Mouse (Mus musculus): ENCODE results near the gene Wfdc12. TPM values are rescaled to one million over a fixed set of nuclear protein-coding genes. Genes with fewer than 3 reads are reported as not detected.
A peak's percentile ranks its signal among the peaks of the same experiment; 100 is the strongest.
"Not testable (repeated sequence)": the region's sequence is repeated elsewhere in the genome, so short reads cannot be mapped to it uniquely, and the experiment has no call there.

The Wfdc12 gene
- polyA plus RNA-seq, 1 experiment from 2014 or later, result not detected

- H3K9me3 ChIP-seq (replicated peaks; ENCODE audit: control insufficient read depth, low read length); H3K27ac ChIP-seq (ENCODE audit: low read depth, low read length); H3K9ac ChIP-seq (ENCODE audit: low read length); H3K4me1 ChIP-seq (ENCODE audit: control insufficient read depth, insufficient read depth, low read length); H3K27me3 ChIP-seq (replicated peaks; ENCODE audit: control insufficient read depth, insufficient read depth, low read length); H3K36me3 ChIP-seq (ENCODE audit: control insufficient read depth, insufficient read depth, low read length); DNase-seq (ENCODE audit: low spot score); H3K4me3 ChIP-seq (ENCODE audit: low read depth, low read length); ATAC-seq; H3K4me2 ChIP-seq (ENCODE audit: low read length): not testable (repeated sequence)
- 91% methylated on average over 10 of the region's 10 CpGs for WGBS
Measured at GRCm38 (mm10) chr2:164206011-164206410, 15.6 kb upstream of the Wfdc12 start.

GRCm38 (mm10) chr2:164199626-164200327, 9.4 kb upstream of the Wfdc12 start, which contains the start of gene Wfdc15a:
TSS of gene Wfdc15a (minus strand) at chr2:164200130.
- WGBS, result 81% methylated on average over 20 of the region's 20 CpGs
- Histone ChIP-seq H3K36me3 (ENCODE audit: control insufficient read depth, insufficient read depth, low read length) (no peaks in the 10 kb centered on the region), H3K4me1 (ENCODE audit: control insufficient read depth, insufficient read depth, low read length) (no peaks in the 10 kb centered on the region), H3K27ac (ENCODE audit: low read depth, low read length) (no peak within 1 kb of the TSS), H3K9me3 (replicated peaks; ENCODE audit: control insufficient read depth, low read length) (no peaks in the 10 kb centered on the region), H3K9ac (ENCODE audit: low read length) (no peak within 1 kb of the TSS), H3K4me3 (ENCODE audit: low read depth, low read length) (no peak within 1 kb of the TSS), H3K4me2 (ENCODE audit: low read length) (no peak within 1 kb of the TSS), H3K27me3 (replicated peaks; ENCODE audit: control insufficient read depth, insufficient read depth, low read length) (no peaks in the 10 kb centered on the region)
- DNase-seq (ENCODE audit: low spot score), result no peak
- ATAC-seq, result no peak

GRCm38 (mm10) chr2:164196700-164196990, 6.2 kb upstream of the Wfdc12 start:
- no peak overlapping the region for H3K27ac ChIP-seq (ENCODE audit: low read depth, low read length)
- ATAC-seq, result no peak
- DNase-seq (ENCODE audit: low spot score), result no peak
- no peak overlapping the region for H3K4me2 ChIP-seq (ENCODE audit: low read length)
- 91% methylated on average over 5 of the region's 5 CpGs for WGBS
- no peak overlapping the region for H3K4me3 ChIP-seq (ENCODE audit: low read depth, low read length)
- H3K9me3 ChIP-seq (replicated peaks; ENCODE audit: control insufficient read depth, low read length), result no peaks in the 10 kb centered on the region
- H3K9ac ChIP-seq (ENCODE audit: low read length), result no peak overlapping the region
- H3K27me3 ChIP-seq (replicated peaks; ENCODE audit: control insufficient read depth, insufficient read depth, low read length), result no peaks in the 10 kb centered on the region
- H3K4me1 ChIP-seq (ENCODE audit: control insufficient read depth, insufficient read depth, low read length), result no peaks in the 10 kb centered on the region
- H3K36me3 ChIP-seq (ENCODE audit: control insufficient read depth, insufficient read depth, low read length), result no peaks in the 10 kb centered on the region

- WGBS, result 89% methylated on average over 5 of the region's 5 CpGs
- no peak for ATAC-seq
- no peaks in the 10 kb centered on the region for H3K9me3 ChIP-seq (replicated peaks; ENCODE audit: control insufficient read depth, low read length)
Measured at GRCm38 (mm10) chr2:164195971-164196699, 5.7 kb upstream of the Wfdc12 start.

GRCm38 (mm10) chr2:164194959-164195630, 4.7 kb upstream of the Wfdc12 start:
- no peaks in the 10 kb centered on the region for H3K36me3 ChIP-seq (ENCODE audit: control insufficient read depth, insufficient read depth, low read length)
- WGBS, result 80% methylated on average over 5 of the region's 5 CpGs
- no peak overlapping the region for H3K4me3 ChIP-seq (ENCODE audit: low read depth, low read length)

More at GRCm38 (mm10) chr2:164195971-164196699, 5.7 kb upstream of the Wfdc12 start:
- Histone ChIP-seq H3K36me3 (ENCODE audit: control insufficient read depth, insufficient read depth, low read length) (no peaks in the 10 kb centered on the region), H3K4me2 (ENCODE audit: low read length) (no peak overlapping the region), H3K4me3 (ENCODE audit: low read depth, low read length) (no peak overlapping the region), H3K4me1 (ENCODE audit: control insufficient read depth, insufficient read depth, low read length) (no peaks in the 10 kb centered on the region), H3K27me3 (replicated peaks; ENCODE audit: control insufficient read depth, insufficient read depth, low read length) (no peaks in the 10 kb centered on the region), H3K9ac (ENCODE audit: low read length) (no peak overlapping the region), H3K27ac (ENCODE audit: low read depth, low read length) (no peak overlapping the region)
- no peak for DNase-seq (ENCODE audit: low spot score)

GRCm38 (mm10) chr2:164192279-164192678, 1.9 kb upstream of the Wfdc12 start:
- no peak overlapping the region for H3K4me2 ChIP-seq (ENCODE audit: low read length)
- no peaks in the 10 kb centered on the region for H3K27me3 ChIP-seq (replicated peaks; ENCODE audit: control insufficient read depth, insufficient read depth, low read length)
- H3K36me3 ChIP-seq (ENCODE audit: control insufficient read depth, insufficient read depth, low read length), result no peaks in the 10 kb centered on the region
- H3K9me3 ChIP-seq (replicated peaks; ENCODE audit: control insufficient read depth, low read length), result no peaks in the 10 kb centered on the region
- no peak overlapping the region for H3K9ac ChIP-seq (ENCODE audit: low read length)
- H3K4me1 ChIP-seq (ENCODE audit: control insufficient read depth, insufficient read depth, low read length), result no peaks in the 10 kb centered on the region
- ATAC-seq (no peak), DNase-seq (ENCODE audit: low spot score) (no peak)
- H3K4me3 ChIP-seq (ENCODE audit: low read depth, low read length), result no peak overlapping the region
- no peak overlapping the region for H3K27ac ChIP-seq (ENCODE audit: low read depth, low read length)

More at GRCm38 (mm10) chr2:164194959-164195630, 4.7 kb upstream of the Wfdc12 start:
- no peaks in the 10 kb centered on the region for H3K27me3 ChIP-seq (replicated peaks; ENCODE audit: control insufficient read depth, insufficient read depth, low read length)
- H3K27ac ChIP-seq (ENCODE audit: low read depth, low read length), result no peak overlapping the region
- ATAC-seq, result no peak
- H3K9ac ChIP-seq (ENCODE audit: low read length), result no peak overlapping the region
- H3K4me2 ChIP-seq (ENCODE audit: low read length), result no peak overlapping the region
- H3K9me3 ChIP-seq (replicated peaks; ENCODE audit: control insufficient read depth, low read length), result no peaks in the 10 kb centered on the region
- H3K4me1 ChIP-seq (ENCODE audit: control insufficient read depth, insufficient read depth, low read length), result no peaks in the 10 kb centered on the region
- DNase-seq (ENCODE audit: low spot score), result no peak

- DNase-seq (ENCODE audit: low spot score), result peak; percentile 20
- H3K9me3 ChIP-seq (replicated peaks; ENCODE audit: control insufficient read depth, low read length), result no peaks in the 10 kb centered on the region
- H3K4me3 ChIP-seq (ENCODE audit: low read depth, low read length), result no peak overlapping the region
Measured at GRCm38 (mm10) chr2:164188722-164189121, 1.7 kb downstream of the Wfdc12 start.

GRCm38 (mm10) chr2:164184145-164184719, 6.2 kb downstream of the Wfdc12 start:
- Histone ChIP-seq H3K9ac (ENCODE audit: low read length) (no peak overlapping the region), H3K9me3 (replicated peaks; ENCODE audit: control insufficient read depth, low read length) (no peaks in the 10 kb centered on the region), H3K36me3 (ENCODE audit: control insufficient read depth, insufficient read depth, low read length) (no peaks in the 10 kb centered on the region), H3K4me2 (ENCODE audit: low read length) (no peak overlapping the region), H3K27me3 (replicated peaks; ENCODE audit: control insufficient read depth, insufficient read depth, low read length) (no peaks in the 10 kb centered on the region), H3K27ac (ENCODE audit: low read depth, low read length) (no peak overlapping the region), H3K4me3 (ENCODE audit: low read depth, low read length) (no peak overlapping the region), H3K4me1 (ENCODE audit: control insufficient read depth, insufficient read depth, low read length) (no peaks in the 10 kb centered on the region)
- ATAC-seq (no peak), DNase-seq (ENCODE audit: low spot score) (peak; percentile 17)
- WGBS, result 29% methylated on average over 9 of the region's 9 CpGs

More at GRCm38 (mm10) chr2:164188722-164189121, 1.7 kb downstream of the Wfdc12 start:
- H3K9ac ChIP-seq (ENCODE audit: low read length), result no peak overlapping the region
- H3K27ac ChIP-seq (ENCODE audit: low read depth, low read length), result no peak overlapping the region
- ATAC-seq, result no peak
- H3K4me1 ChIP-seq (ENCODE audit: control insufficient read depth, insufficient read depth, low read length), result no peaks in the 10 kb centered on the region
- no peaks in the 10 kb centered on the region for H3K27me3 ChIP-seq (replicated peaks; ENCODE audit: control insufficient read depth, insufficient read depth, low read length)
- H3K4me2 ChIP-seq (ENCODE audit: low read length), result no peak overlapping the region
- no peaks in the 10 kb centered on the region for H3K36me3 ChIP-seq (ENCODE audit: control insufficient read depth, insufficient read depth, low read length)
- 31% methylated on average over 5 of the region's 5 CpGs for WGBS
